Mouse (Mus musculus) embryonic facial prominence, embryonic 11.5 days (tissue): ENCODE measurements around the gene Pola1. TPM values are rescaled to one million over a fixed set of nuclear protein-coding genes. Genes with fewer than 3 reads are reported as not detected.

Experiments used
- ATAC-seq: fragments of 200-750 bp; cut with Nextera tagmentation; replicated peaks from 2 replicates; pipeline ENCODE4 v1.8.0; 2017; ENCODE audit warnings: low read depth; ENCODE audit not compliant: insufficient number of reproducible peaks, low FRiP score, low TSS enrichment
- DNase-seq: peaks from one replicate; pipeline ENCODE4 v3.0.0-alpha.2; 2015; ENCODE audit warnings: low spot score
- H3K27ac ChIP-seq: fragments of 300-500 bp; sonication (generic); replicated peaks from 2 replicates; pipeline ENCODE4 v1.5.1; 2014; ENCODE audit warnings: mild to moderate bottlenecking, low read depth, low read length, control low read depth
- H3K27me3 ChIP-seq: fragments of 300-500 bp; sonication (generic); 2 replicates; pipeline ENCODE4 v1.6.1; 2014; ENCODE audit warnings: mild to moderate bottlenecking, low read length, moderate library complexity, mixed read lengths; ENCODE audit not compliant: control insufficient read depth, insufficient read depth
- H3K36me3 ChIP-seq: fragments of 300-500 bp; sonication (generic); replicated peaks from 2 replicates; pipeline ENCODE4 v1.6.1; 2014; ENCODE audit warnings: low read depth, mild to moderate bottlenecking, low read length, moderate library complexity, mixed read lengths; ENCODE audit not compliant: control insufficient read depth, insufficient read depth
- H3K4me1 ChIP-seq: fragments of 300-500 bp; sonication (generic); 2 replicates; pipeline ENCODE4 v1.6.1; 2014; ENCODE audit warnings: low read length, mixed read lengths; ENCODE audit not compliant: control insufficient read depth, insufficient read depth
- H3K4me2 ChIP-seq: fragments of 300-500 bp; sonication (generic); 2 replicates; pipeline ENCODE4 v1.6.1; 2014; ENCODE audit warnings: low read depth, mild to moderate bottlenecking, control low read depth, low read length, moderate library complexity
- H3K4me3 ChIP-seq: fragments of 300-500 bp; sonication (generic); 2 replicates; pipeline ENCODE4 v1.5.1; 2014; ENCODE audit warnings: low read depth, low read length, control low read depth
- H3K9ac ChIP-seq: fragments of 300-500 bp; sonication (generic); replicated peaks from 2 replicates; pipeline ENCODE4 v1.6.1; 2014; ENCODE audit warnings: mild to moderate bottlenecking, control low read depth, low read length
- H3K9me3 ChIP-seq: fragments of 300-500 bp; sonication (generic); replicated peaks from 2 replicates; pipeline ENCODE4 v1.6.1; 2016; ENCODE audit warnings: mild to moderate bottlenecking, low read length, inconsistent platforms, mixed read lengths; ENCODE audit not compliant: control insufficient read depth
- WGBS: fragments of 180-500 bp; shearing (Covaris S2); extraction: QIAGEN DNeasy Blood & Tissue Kit; methylation state at CpG from one replicate; pipeline ENCODE4 v1.1.7; 2014; 5-methylcytosine and 5-hydroxymethylcytosine counted together
- polyA plus RNA-seq: library from polyadenylated mRNA; unstranded; fragments of >200 nt; fragmentation: Nextera tagmentation; extraction: Ambion mirVana; gene quantifications from 2 replicates; pipeline ENCODE4 v1.2.1, GENCODE M21; 2014

The Pola1 gene
- polyA plus RNA-seq, 1 experiment from 2014 or later, result 22.6 TPM

DNA sequence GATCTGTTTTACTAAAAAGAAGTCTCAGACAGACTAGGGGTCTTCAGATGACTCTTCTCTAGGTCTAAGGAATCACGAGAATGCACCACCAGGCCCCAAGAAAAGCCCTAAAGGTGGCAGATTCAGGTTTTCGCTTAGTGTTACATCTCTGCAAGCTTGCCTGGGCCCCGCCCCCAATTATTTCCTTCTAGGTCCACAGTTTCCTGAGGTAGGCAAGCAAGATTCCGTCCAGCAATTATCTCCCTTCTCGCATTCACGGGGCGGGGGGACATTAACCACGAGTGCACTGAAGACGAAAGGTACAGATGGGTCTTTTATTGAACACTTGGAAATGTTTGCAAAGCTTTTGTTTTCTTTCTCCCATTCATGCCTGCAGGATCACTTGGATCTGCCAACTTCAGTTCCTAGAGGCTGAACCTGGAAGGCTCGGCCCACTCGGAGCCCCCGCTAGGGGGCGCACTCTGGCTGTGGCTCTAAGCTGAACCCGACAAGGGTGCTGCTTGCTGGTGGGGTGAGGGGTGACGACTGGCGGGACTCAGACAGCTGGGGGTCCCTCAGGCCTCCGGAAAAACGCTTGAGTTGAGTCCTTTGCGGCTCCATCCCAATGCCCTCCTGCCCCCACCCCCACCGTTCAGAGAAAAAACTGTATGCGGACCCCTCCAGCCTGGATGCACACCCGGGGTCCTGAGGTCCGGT lies 350.8 kb downstream of the Pola1 start:
- Histone ChIP-seq H3K27ac (no peak overlapping the region), H3K27me3 (peaks cover 37% of the 10 kb centered on the region), H3K4me3 (no peak overlapping the region), H3K9me3 (no peaks in the 10 kb centered on the region), H3K4me2 (peak overlapping the region; percentile 19; the same call in 1 of the 2 replicates), H3K9ac (no peak overlapping the region), H3K4me1 (no peaks in the 10 kb centered on the region), H3K36me3 (no peaks in the 10 kb centered on the region)
- 11% methylated on average over 23 of the region's 23 CpGs for WGBS
- peak; percentile 74 for DNase-seq
- ATAC-seq, result no peak

DNA sequence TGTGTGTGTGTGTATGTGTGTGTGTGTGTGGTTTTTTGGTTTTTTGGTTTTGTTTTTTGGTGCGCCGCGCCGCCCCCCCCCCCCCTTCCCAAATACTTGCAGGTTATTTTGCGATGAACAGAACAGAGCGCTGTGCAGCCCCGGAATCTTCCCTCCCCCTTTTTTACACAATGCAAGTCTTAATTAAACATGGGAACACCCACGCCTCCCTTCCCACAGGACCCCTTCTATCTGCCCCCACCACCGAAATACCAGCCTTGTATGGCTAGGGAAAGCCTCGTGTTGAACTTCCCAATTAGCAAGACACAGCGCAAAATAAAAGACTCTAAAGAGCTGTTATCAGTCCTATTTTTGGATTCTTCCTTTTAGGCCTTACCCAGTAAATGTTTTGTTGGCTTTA lies 352.0 kb downstream of the Pola1 start:
- H3K27ac ChIP-seq, result no peak overlapping the region
- no peak overlapping the region for H3K4me3 ChIP-seq
- 39% methylated on average over 8 of the region's 11 CpGs for WGBS
- no peaks in the 10 kb centered on the region for H3K9me3 ChIP-seq
- no peak overlapping the region for H3K9ac ChIP-seq
- ATAC-seq, result no peak
- no peak overlapping the region for H3K4me2 ChIP-seq
- H3K27me3 ChIP-seq, result peaks cover 28% of the 10 kb centered on the region
- no peak for DNase-seq
- H3K36me3 ChIP-seq, result no peaks in the 10 kb centered on the region
- H3K4me1 ChIP-seq, result no peaks in the 10 kb centered on the region

- ATAC-seq (no peak), DNase-seq (no peak)
- H3K4me2 ChIP-seq, result no peak overlapping the region
- no peaks in the 10 kb centered on the region for H3K4me1 ChIP-seq
- no peak overlapping the region for H3K4me3 ChIP-seq
- no peaks in the 10 kb centered on the region for H3K9me3 ChIP-seq
- H3K9ac ChIP-seq, result no peak overlapping the region
- no peak overlapping the region for H3K27ac ChIP-seq
- WGBS, result 49% methylated on average over 3 of the region's 3 CpGs
- H3K27me3 ChIP-seq, result peaks cover 4% of the 10 kb centered on the region; the same call in 1 of the 2 replicates
- H3K36me3 ChIP-seq, result no peaks in the 10 kb centered on the region
Measured at GRCm38 (mm10) chrX:93275689-93276088, 356.3 kb downstream of the Pola1 start.

Other genes with a start within 250 kb of the Pola1 start
- gene Pcyt1b, start 22.7 kb upstream of the Pola1 start, polyA plus RNA-seq, result 6.1 and 7.0 TPM in 2 replicates
- 77.3 and 79.1 TPM in 2 replicates for gene Pdk3, start 200.0 kb upstream of the Pola1 start, polyA plus RNA-seq